Mouse (Mus musculus) stomach, postnatal 0 days (tissue): Measurements from ENCODE around the gene Rufy2. TPM values are rescaled to one million over a fixed set of nuclear protein-coding genes. Genes with fewer than 3 reads are reported as not detected.
A peak's percentile ranks its signal among the peaks of the same experiment; 100 is the strongest.

ENCODE experiments used
- ATAC-seq: fragments of 200-750 bp; cut with Nextera tagmentation; 2 replicates; pipeline ENCODE4 v1.8.0; 2017; ENCODE audit not compliant: low FRiP score, low TSS enrichment
- DNase-seq: peaks from one replicate; pipeline ENCODE4 v3.0.0-alpha.2; 2016; ENCODE audit warnings: low spot score
- H3K27ac ChIP-seq: fragments of 300-500 bp; sonication (generic); replicated peaks from 2 replicates; pipeline ENCODE4 v1.5.1; 2014; ENCODE audit warnings: mild to moderate bottlenecking, control low read depth
- H3K27me3 ChIP-seq: fragments of 300-500 bp; sonication (generic); 2 replicates; pipeline ENCODE4 v1.6.1; 2014; ENCODE audit warnings: low read length; ENCODE audit not compliant: control insufficient read depth, insufficient read depth
- H3K36me3 ChIP-seq: fragments of 300-500 bp; sonication (generic); 2 replicates; pipeline ENCODE4 v1.6.1; 2014; ENCODE audit warnings: low read length, mixed read lengths; ENCODE audit not compliant: control insufficient read depth, insufficient read depth
- H3K4me1 ChIP-seq: fragments of 300-500 bp; sonication (generic); replicated peaks from 2 replicates; pipeline ENCODE4 v1.6.1; 2014; ENCODE audit warnings: antibody characterized with exemption; ENCODE audit not compliant: control insufficient read depth, insufficient read depth
- H3K4me2 ChIP-seq: fragments of 300-500 bp; sonication (generic); replicated peaks from 2 replicates; pipeline ENCODE4 v1.6.1; 2014; ENCODE audit warnings: low read depth, mild to moderate bottlenecking, control low read depth, moderate library complexity
- H3K4me3 ChIP-seq: fragments of 300-500 bp; sonication (generic); 2 replicates; pipeline ENCODE4 v1.5.1; 2014; ENCODE audit warnings: low read depth, low read length, control low read depth
- H3K9ac ChIP-seq: fragments of 300-500 bp; sonication (generic); 2 replicates; pipeline ENCODE4 v1.6.1; 2014; ENCODE audit warnings: mild to moderate bottlenecking, low read length, control low read depth, mixed read lengths
- H3K9me3 ChIP-seq: fragments of 300-500 bp; sonication (generic); 2 replicates; pipeline ENCODE4 v1.6.1; 2016; ENCODE audit warnings: low read length; ENCODE audit not compliant: control insufficient read depth
- CTCF ChIP-seq: IDR thresholded peaks from 2 replicates; pipeline ENCODE4 v1.5.1; 2016; ENCODE audit warnings: antibody characterized with exemption, low read depth, mild to moderate bottlenecking, moderate library complexity
- EP300 ChIP-seq: optimal IDR thresholded peaks from 2 replicates; pipeline ENCODE3; 2016; ENCODE audit warnings: antibody characterized with exemption
- WGBS: fragments of 180-500 bp; shearing (Covaris S2); extraction: QIAGEN DNeasy Blood & Tissue Kit; methylation state at CpG from one replicate; pipeline ENCODE4 v1.1.7; 2014; 5-methylcytosine and 5-hydroxymethylcytosine counted together
- polyA plus RNA-seq: library from polyadenylated mRNA; unstranded; fragments of >200 nt; fragmentation: Nextera tagmentation; extraction: Ambion mirVana; gene quantifications from 2 replicates; pipeline ENCODE4 v1.2.1, GENCODE M21; 2015

Gene Rufy2
- 10.3 and 12.8 TPM in 2 replicates for polyA plus RNA-seq

DNA sequence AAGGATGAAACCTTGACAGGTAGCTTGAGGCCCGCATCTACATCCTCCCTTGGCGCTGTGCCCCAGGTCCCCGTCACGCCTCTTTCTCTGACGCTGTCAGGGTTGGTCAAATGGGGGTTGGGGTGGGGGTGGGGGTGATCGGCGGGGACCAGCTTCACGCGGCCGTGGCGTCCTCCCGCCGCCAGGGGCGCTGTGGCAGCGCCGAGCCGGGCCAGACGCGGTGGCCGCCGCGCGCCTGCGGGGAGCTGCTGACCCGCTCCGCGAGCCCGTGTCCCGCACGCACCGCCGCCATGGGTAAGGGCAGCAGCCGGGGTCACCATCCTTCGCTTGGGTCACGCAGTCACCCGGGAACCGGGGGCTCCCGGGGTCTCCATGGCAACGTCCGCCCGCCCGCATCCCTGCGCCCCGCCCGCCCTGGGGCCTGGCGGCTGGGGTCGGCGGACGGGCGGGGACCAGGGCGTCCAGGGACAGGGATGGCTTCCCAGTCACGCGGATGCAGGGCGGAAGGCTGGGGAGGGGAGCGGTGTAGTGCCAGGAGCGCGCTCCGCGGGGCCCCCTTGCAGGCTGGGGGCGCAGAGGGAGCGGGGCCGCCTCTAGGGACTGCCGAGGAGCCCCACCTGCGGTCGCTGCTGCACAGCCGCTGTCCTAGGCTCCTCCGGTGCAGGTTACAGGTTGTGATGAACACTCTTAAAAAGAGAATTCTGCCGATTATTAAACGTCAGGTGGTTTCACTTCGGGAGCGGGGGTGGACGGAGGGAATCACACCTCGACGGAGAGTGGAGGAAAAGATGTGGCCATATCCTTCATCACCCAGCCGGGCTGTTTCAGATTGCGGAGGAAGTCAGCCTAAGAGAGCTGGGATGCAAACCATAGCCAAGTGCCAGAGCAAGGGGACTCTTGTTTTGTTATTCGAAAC, at the start of gene Rufy2:
Gene Rufy2, plus strand, starts transcription at position 185 of the 916 bp plus-strand sequence.
- under 1% methylated on average over 62 of the region's 77 CpGs for WGBS
- H3K27me3 ChIP-seq: no peaks in the 10 kb centered on the region
- ATAC-seq: peak; percentile 92

DNA sequence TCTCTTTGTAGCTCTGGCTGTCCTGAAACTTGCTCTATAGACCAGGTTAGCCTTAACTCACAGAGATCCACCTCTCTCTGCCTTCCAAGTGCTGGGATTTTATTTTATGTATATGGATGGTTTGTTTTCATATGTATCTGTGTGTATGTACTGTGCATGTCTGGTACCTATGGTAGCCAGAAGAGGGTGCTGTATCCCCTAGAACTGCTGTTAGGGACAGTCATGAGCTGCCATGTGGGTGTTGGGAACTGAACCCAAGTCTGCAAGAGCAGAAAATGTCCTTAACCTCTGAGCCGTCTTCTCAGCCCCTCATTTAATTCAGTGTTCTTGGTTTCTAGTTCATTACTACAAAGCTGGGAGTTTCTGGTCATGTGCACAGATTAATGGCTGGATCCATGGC, 47.6 kb upstream of the Rufy2 start:
- H3K27ac ChIP-seq: no peak overlapping the region
- no peak for DNase-seq
- WGBS: 90% methylated on average over 1 of the region's 1 CpGs
- no peak overlapping the region for H3K4me3 ChIP-seq
- H3K9ac ChIP-seq: no peak overlapping the region
- H3K4me2 ChIP-seq: no peak overlapping the region
- H3K9me3 ChIP-seq: no peaks in the 10 kb centered on the region
- H3K36me3 ChIP-seq: peaks cover 13% of the 10 kb centered on the region; the same call in 1 of the 2 replicates
- no peaks in the 10 kb centered on the region for H3K27me3 ChIP-seq
- TF ChIP-seq EP300 (no peak), CTCF (0 out of 2 replicates have a peak, but pooled peaks have one; percentile 17)
- H3K4me1 ChIP-seq: no peaks in the 10 kb centered on the region
- no peak for ATAC-seq

More for the DNA sequence above, at the start of gene Rufy2:
- H3K4me3 ChIP-seq: peak within 1 kb of the TSS; percentile 96
- H3K36me3 ChIP-seq: peaks cover 4% of the 10 kb centered on the region; the same call in 1 of the 2 replicates
- 0 out of 2 replicates have a peak, but pooled peaks cover 2% of the 10 kb centered on the region for H3K4me1 ChIP-seq
- H3K4me2 ChIP-seq: peak within 1 kb of the TSS; percentile 66
- peak within 1 kb of the TSS; percentile 69 for H3K27ac ChIP-seq
- H3K9ac ChIP-seq: peak within 1 kb of the TSS; percentile 90
- peak; percentile 86 for DNase-seq
- TF ChIP-seq CTCF: peak; percentile 66
- no peak for TF ChIP-seq EP300
- H3K9me3 ChIP-seq: no peaks in the 10 kb centered on the region

DNA sequence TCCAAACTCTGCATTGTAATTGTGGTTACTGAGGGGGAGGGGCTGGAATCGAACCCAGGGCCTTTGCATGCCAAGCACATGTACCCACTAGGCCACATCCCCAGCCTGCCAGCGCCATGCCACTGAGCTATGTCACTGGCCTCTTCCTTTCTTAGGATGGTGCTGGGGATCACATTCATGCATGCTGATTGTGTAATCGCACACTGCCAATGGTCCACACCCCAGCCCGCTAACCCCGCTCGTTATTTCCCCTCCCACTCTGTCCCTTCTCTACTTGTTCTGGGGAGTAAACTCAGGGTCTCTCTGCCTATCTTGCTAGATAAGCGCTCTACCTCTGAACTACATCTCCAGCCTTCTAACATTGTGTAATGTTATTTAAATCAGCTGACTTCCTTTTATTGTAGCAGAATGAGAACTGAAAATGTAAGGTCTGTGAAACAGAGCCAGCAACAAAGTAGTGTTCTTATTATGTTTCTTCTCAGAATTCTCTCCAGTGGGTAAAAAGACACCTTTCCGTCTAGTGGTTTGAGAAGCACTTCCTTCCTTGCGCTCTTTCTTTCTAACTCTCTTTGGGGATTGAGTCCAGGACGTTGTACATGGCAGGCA, 34.9 kb upstream of the Rufy2 start:
- H3K4me1 ChIP-seq: no peaks in the 10 kb centered on the region
- no peaks in the 10 kb centered on the region for H3K9me3 ChIP-seq
- peaks cover 8% of the 10 kb centered on the region; the same call in 1 of the 2 replicates for H3K36me3 ChIP-seq
- DNase-seq: no peak
- H3K9ac ChIP-seq: no peak overlapping the region
- ATAC-seq: no peak
- no peak overlapping the region for H3K27ac ChIP-seq
- WGBS: 80% methylated on average over 10 of the region's 10 CpGs
- H3K4me3 ChIP-seq: no peak overlapping the region
- H3K4me2 ChIP-seq: no peak overlapping the region
- H3K27me3 ChIP-seq: no peaks in the 10 kb centered on the region
- TF ChIP-seq CTCF (no peak), EP300 (no peak)

DNA sequence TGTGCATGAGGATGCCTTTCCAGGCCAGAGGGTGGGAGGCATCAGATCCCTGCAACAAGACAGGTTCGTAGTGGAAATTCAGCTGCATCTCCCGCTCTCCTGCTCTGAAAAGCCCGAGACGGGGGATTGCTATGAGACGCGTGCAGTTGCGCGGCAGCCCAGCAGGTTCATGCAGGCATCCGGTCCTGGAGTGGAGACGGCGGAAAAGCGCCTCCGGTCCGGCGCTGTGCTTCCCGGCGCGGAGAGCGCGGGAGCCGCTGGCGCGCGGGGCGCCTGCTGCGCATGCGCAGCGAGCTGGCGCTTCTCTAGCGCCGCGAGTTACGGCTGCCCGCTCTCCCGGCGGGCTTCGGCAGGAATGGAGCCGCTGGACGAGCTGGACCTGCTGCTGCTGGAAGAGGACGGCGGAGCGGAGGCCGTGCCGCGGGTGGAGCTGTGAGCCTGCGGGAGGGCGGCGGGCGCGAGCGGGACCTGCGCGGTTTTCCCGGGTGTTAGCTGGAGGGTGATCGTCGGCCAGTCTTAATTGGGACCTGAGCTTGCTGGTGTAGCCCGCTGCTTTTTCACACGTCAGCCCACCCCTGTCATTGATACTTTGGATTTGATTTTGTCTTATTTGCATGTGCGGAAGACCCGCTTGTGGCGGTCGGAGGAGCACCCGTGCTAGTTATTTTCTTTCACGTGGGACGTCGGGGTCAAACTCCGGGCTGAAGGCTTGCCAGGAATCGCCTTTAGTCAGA, 33.1 kb upstream of the Rufy2 start, which contains the start of gene Dna2:
Gene Dna2, plus strand, starts transcription at position 289 of the 734 bp plus-strand sequence.
- peak within 1 kb of the TSS; percentile 60 for H3K4me3 ChIP-seq
- under 1% methylated on average over 67 of the region's 68 CpGs for WGBS
- peak; percentile 93 for ATAC-seq

DNA sequence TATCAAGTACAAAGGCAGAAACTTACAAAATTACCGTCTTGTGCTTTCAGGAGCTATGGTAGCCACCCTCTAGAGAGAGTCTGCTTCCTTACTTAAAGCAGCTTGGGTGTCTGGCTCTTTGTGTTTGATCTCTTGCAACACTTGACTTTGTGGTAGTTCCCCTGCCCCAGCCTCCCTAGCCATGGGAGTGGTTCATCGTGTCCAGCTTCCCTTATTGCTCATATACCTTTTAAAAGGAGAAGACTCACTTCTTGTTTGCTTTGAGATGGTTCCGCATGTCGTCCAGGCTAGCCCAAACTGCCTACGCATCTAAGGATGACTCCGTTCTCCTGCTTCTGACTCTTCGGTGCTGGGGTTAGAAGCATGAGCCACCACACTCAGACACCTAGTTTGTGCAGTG, 31.5 kb upstream of the Rufy2 start:
- WGBS: 92% methylated on average over 7 of the region's 7 CpGs
- H3K4me2 ChIP-seq: no peak overlapping the region
- no peak for ATAC-seq

More for the DNA sequence above, 33.1 kb upstream of the Rufy2 start, which contains the start of gene Dna2:
- no peaks in the 10 kb centered on the region for H3K9me3 ChIP-seq
- H3K4me2 ChIP-seq: peak within 1 kb of the TSS; percentile 95
- no peaks in the 10 kb centered on the region for H3K27me3 ChIP-seq
- DNase-seq: peak; percentile 85
- peak within 1 kb of the TSS; percentile 67 for H3K27ac ChIP-seq
- H3K4me1 ChIP-seq: no peaks in the 10 kb centered on the region
- peaks cover 6% of the 10 kb centered on the region; the same call in 1 of the 2 replicates for H3K36me3 ChIP-seq
- TF ChIP-seq CTCF (peak; percentile 45), EP300 (no peak)
- H3K9ac ChIP-seq: peak within 1 kb of the TSS; percentile 73

More for the DNA sequence above, 31.5 kb upstream of the Rufy2 start:
- no peaks in the 10 kb centered on the region for H3K9me3 ChIP-seq
- no peak for DNase-seq
- TF ChIP-seq EP300 (no peak), CTCF (no peak)
- peaks cover 3% of the 10 kb centered on the region; the same call in 1 of the 2 replicates for H3K36me3 ChIP-seq
- H3K4me1 ChIP-seq: no peaks in the 10 kb centered on the region
- no peak overlapping the region for H3K27ac ChIP-seq
- no peak overlapping the region for H3K4me3 ChIP-seq
- H3K9ac ChIP-seq: no peak overlapping the region
- no peaks in the 10 kb centered on the region for H3K27me3 ChIP-seq
